Mouse (Mus musculus) limb, embryonic 13.5 days (tissue): ENCODE results near the gene Flrt1. TPM values are rescaled to one million over a fixed set of nuclear protein-coding genes. Genes with fewer than 3 reads are reported as not detected.

ENCODE experiments used
- ATAC-seq: fragments of 200-750 bp; cut with Nextera tagmentation; 2 replicates; pipeline ENCODE4 v1.8.0; 2017; ENCODE audit warnings: low read depth, moderate number of reproducible peaks, moderate TSS enrichment; ENCODE audit not compliant: low FRiP score
- H3K27ac ChIP-seq: fragments of 300-500 bp; sonication (generic); 2 replicates; pipeline ENCODE4 v1.5.1; 2015; ENCODE audit warnings: inconsistent platforms, mild to moderate bottlenecking, moderate library complexity
- H3K27me3 ChIP-seq: fragments of 300-500 bp; sonication (generic); 2 replicates; pipeline ENCODE4 v1.6.1; 2015; ENCODE audit warnings: mild to moderate bottlenecking, inconsistent platforms
- H3K36me3 ChIP-seq: fragments of 300-500 bp; sonication (generic); 2 replicates; pipeline ENCODE4 v1.6.1; 2015; ENCODE audit warnings: inconsistent platforms, mild to moderate bottlenecking, moderate library complexity
- H3K4me1 ChIP-seq: fragments of 300-500 bp; sonication (generic); 2 replicates; pipeline ENCODE4 v1.6.1; 2015; ENCODE audit warnings: inconsistent platforms
- H3K4me2 ChIP-seq: fragments of 300-500 bp; sonication (generic); replicated peaks from 2 replicates; pipeline ENCODE4 v1.6.1; 2015; ENCODE audit warnings: inconsistent platforms, mild to moderate bottlenecking, moderate library complexity
- H3K4me3 ChIP-seq: fragments of 300-500 bp; sonication (generic); 2 replicates; pipeline ENCODE4 v1.5.1; 2015; ENCODE audit warnings: moderate library complexity, mild to moderate bottlenecking, inconsistent platforms
- H3K9ac ChIP-seq: fragments of 300-500 bp; sonication (generic); 2 replicates; pipeline ENCODE4 v1.6.1; 2015; ENCODE audit warnings: mild to moderate bottlenecking, inconsistent platforms
- H3K9me3 ChIP-seq: fragments of 300-500 bp; sonication (generic); 2 replicates; pipeline ENCODE4 v1.6.1; 2016; ENCODE audit warnings: inconsistent platforms
- WGBS: fragments of 180-500 bp; shearing (Covaris S2); methylation state at CpG from one replicate; pipeline ENCODE4 v1.1.7; 2015; 5-methylcytosine and 5-hydroxymethylcytosine counted together
- polyA plus RNA-seq: library from polyadenylated mRNA; unstranded; fragments of >200 nt; fragmentation: Nextera tagmentation; extraction: Ambion mirVana; gene quantifications from 2 replicates; pipeline ENCODE4 v1.2.1, GENCODE M21; 2015

Gene Flrt1
- polyA plus RNA-seq, 1 experiment from 2014 or later, result 8.1 TPM

- no peak overlapping the region for H3K27ac ChIP-seq
- ATAC-seq, result no peak
- no peak overlapping the region; the same call in 1 of the 2 replicates for H3K4me2 ChIP-seq
- H3K9me3 ChIP-seq, result no peaks in the 10 kb centered on the region
- WGBS, result 50% methylated on average over 5 of the region's 5 CpGs
- H3K4me1 ChIP-seq, result peaks cover 72% of the 10 kb centered on the region
- H3K4me3 ChIP-seq, result no peak overlapping the region
- H3K36me3 ChIP-seq, result no peaks in the 10 kb centered on the region
- no peak overlapping the region for H3K9ac ChIP-seq
- peaks cover 78% of the 10 kb centered on the region for H3K27me3 ChIP-seq
Measured at GRCm38 (mm10) chr19:7142207-7142915, 36.8 kb upstream of the Flrt1 start.

GRCm38 (mm10) chr19:7140856-7141421 lies 35.4 kb upstream of the Flrt1 start:
- Histone ChIP-seq H3K9me3 (no peaks in the 10 kb centered on the region), H3K4me3 (no peak overlapping the region), H3K4me1 (peaks cover 82% of the 10 kb centered on the region), H3K4me2 (no peak overlapping the region), H3K9ac (no peak overlapping the region; the same call in 1 of the 2 replicates), H3K36me3 (no peaks in the 10 kb centered on the region), H3K27me3 (peaks cover 78% of the 10 kb centered on the region), H3K27ac (no peak overlapping the region)
- no peak for ATAC-seq
- WGBS, result 68% methylated on average over 12 of the region's 12 CpGs

DNA sequence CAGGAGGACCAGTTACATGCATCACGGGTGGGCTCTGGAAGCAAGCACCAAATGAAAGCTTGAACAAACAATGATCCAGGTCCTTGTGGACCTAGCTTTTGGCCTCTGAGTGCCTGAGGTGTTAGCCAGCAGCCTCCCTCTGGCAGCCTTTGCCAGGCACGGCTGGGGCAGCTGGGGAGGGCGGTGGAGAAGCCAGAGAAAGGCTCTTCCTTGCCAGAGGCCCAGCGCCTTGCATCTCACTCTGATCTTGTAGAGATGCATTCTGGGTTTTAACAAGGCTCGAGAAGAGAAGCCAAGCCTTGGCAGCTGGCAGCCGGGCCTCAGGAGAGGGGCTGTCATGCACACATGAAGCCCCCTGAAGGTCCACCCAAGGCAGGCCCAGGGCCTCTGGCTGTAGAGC lies 34.8 kb upstream of the Flrt1 start:
- H3K9me3 ChIP-seq, result no peaks in the 10 kb centered on the region
- H3K4me3 ChIP-seq, result no peak overlapping the region
- ATAC-seq, result no peak
- H3K36me3 ChIP-seq, result no peaks in the 10 kb centered on the region
- H3K9ac ChIP-seq, result no peak overlapping the region; the same call in 1 of the 2 replicates
- peak overlapping the region; percentile 44; the same call in 1 of the 2 replicates for H3K27ac ChIP-seq
- WGBS, result 68% methylated on average over 6 of the region's 6 CpGs
- no peak overlapping the region for H3K4me2 ChIP-seq
- H3K4me1 ChIP-seq, result peaks cover 87% of the 10 kb centered on the region
- H3K27me3 ChIP-seq, result peaks cover 73% of the 10 kb centered on the region

DNA sequence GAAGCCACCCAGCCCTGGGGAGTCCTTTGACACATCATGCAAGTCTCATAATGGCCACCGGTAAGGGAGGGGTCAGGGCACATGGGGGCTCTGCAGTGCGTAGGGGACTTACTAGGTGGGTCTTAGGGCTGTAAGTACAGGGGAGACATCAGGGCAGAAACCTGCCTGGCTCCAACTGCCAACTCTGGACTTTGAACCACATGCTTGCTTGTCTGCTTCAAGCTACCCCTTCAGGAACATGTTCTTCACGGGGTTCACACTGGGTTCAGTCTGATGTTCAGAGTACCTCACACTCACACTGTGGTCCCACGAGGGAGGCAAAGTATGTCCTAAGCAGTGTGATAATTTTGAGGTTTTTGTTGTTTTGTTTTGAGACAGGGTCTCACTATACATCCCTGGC lies 33.8 kb upstream of the Flrt1 start:
- Histone ChIP-seq H3K36me3 (no peaks in the 10 kb centered on the region), H3K4me2 (peak overlapping the region; percentile 55; the same call in 1 of the 2 replicates), H3K9me3 (no peaks in the 10 kb centered on the region), H3K27ac (no peak overlapping the region; the same call in 1 of the 2 replicates), H3K4me1 (peaks cover 98% of the 10 kb centered on the region), H3K4me3 (no peak overlapping the region), H3K27me3 (peaks cover 62% of the 10 kb centered on the region), H3K9ac (no peak overlapping the region)
- no peak for ATAC-seq
- WGBS, result 40% methylated on average over 4 of the region's 4 CpGs

DNA sequence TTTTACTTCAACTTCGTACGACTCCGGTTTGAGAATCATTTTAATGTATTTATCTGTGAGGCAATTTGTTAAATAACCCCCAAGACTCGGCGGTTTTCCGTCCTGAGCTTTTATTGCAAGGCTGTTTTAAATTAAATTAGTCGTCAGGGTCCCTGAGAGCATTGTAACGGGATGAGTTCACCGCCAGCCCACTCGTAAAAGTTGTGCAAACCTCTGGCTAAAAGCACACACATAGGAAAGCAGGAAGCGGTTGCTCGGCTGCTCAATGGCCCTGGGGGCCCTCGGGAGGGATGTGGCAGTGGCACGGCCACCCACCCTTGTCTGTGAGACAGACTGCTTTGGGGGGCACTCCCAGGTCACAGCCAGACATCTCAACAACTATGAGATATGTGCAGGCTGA lies 32.8 kb upstream of the Flrt1 start:
- Histone ChIP-seq H3K9ac (0 out of 2 replicates have a peak overlapping the region, but pooled peaks have one; percentile 25), H3K27me3 (peaks cover 61% of the 10 kb centered on the region), H3K4me1 (peaks cover 98% of the 10 kb centered on the region), H3K27ac (peak overlapping the region; percentile 64; the same call in 1 of the 2 replicates), H3K4me2 (peak overlapping the region; percentile 55), H3K36me3 (no peaks in the 10 kb centered on the region), H3K4me3 (no peak overlapping the region), H3K9me3 (no peaks in the 10 kb centered on the region)
- 10% methylated on average over 14 of the region's 14 CpGs for WGBS
- peak; percentile 22; the same call in 1 of the 2 replicates for ATAC-seq

- no peak overlapping the region for H3K4me3 ChIP-seq
- no peak overlapping the region for H3K9ac ChIP-seq
- 29% methylated on average over 14 of the region's 14 CpGs for WGBS
- H3K27ac ChIP-seq, result peak overlapping the region; percentile 66; the same call in 1 of the 2 replicates
- H3K36me3 ChIP-seq, result no peaks in the 10 kb centered on the region
- H3K9me3 ChIP-seq, result no peaks in the 10 kb centered on the region
- peak overlapping the region; percentile 44; the same call in 1 of the 2 replicates for H3K4me2 ChIP-seq
- ATAC-seq, result no peak
- H3K4me1 ChIP-seq, result peaks cover 96% of the 10 kb centered on the region
- peaks cover 62% of the 10 kb centered on the region for H3K27me3 ChIP-seq
Measured at GRCm38 (mm10) chr19:7136714-7137498, 31.4 kb upstream of the Flrt1 start.

GRCm38 (mm10) chr19:7136016-7136415 lies 30.5 kb upstream of the Flrt1 start:
- H3K4me3 ChIP-seq, result peak overlapping the region; percentile 10; the same call in 1 of the 2 replicates

DNA sequence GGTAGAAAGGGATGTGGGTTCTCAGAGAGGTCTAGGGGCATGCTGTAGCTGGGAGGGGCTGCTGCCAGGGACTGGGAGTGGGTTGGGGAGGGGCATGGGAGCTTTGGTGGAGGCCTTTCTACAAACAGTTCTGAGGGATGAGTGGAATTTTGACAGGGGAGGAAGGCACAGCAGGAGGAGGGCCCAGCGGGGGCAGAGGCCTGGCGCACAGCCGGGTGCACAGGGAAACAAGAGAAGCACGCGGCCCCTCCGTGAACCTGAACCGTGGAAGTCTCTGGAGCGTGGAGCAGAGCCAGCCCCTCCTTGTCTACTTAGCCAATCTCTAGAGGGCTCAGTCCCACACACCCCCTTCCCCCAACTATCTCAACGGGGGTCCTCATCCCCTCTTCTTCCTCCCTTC lies 30.0 kb upstream of the Flrt1 start:
- Histone ChIP-seq H3K9ac (no peak overlapping the region), H3K4me3 (peak overlapping the region; percentile 10; the same call in 1 of the 2 replicates), H3K4me2 (peak overlapping the region; percentile 44), H3K27me3 (peaks cover 64% of the 10 kb centered on the region), H3K9me3 (no peaks in the 10 kb centered on the region), H3K36me3 (no peaks in the 10 kb centered on the region), H3K27ac (peak overlapping the region; percentile 66), H3K4me1 (peaks cover 90% of the 10 kb centered on the region)
- WGBS, result under 1% methylated on average over 9 of the region's 9 CpGs
- ATAC-seq, result peak; percentile 73

More at GRCm38 (mm10) chr19:7136016-7136415, 30.5 kb upstream of the Flrt1 start:
- 7% methylated on average over 9 of the region's 9 CpGs for WGBS
- H3K36me3 ChIP-seq, result no peaks in the 10 kb centered on the region
- H3K4me1 ChIP-seq, result peaks cover 94% of the 10 kb centered on the region
- peaks cover 62% of the 10 kb centered on the region for H3K27me3 ChIP-seq
- H3K4me2 ChIP-seq, result peak overlapping the region; percentile 44
- H3K9me3 ChIP-seq, result no peaks in the 10 kb centered on the region
- peak; percentile 50; the same call in 1 of the 2 replicates for ATAC-seq
- H3K9ac ChIP-seq, result peak overlapping the region; percentile 55
- H3K27ac ChIP-seq, result peak overlapping the region; percentile 66

DNA sequence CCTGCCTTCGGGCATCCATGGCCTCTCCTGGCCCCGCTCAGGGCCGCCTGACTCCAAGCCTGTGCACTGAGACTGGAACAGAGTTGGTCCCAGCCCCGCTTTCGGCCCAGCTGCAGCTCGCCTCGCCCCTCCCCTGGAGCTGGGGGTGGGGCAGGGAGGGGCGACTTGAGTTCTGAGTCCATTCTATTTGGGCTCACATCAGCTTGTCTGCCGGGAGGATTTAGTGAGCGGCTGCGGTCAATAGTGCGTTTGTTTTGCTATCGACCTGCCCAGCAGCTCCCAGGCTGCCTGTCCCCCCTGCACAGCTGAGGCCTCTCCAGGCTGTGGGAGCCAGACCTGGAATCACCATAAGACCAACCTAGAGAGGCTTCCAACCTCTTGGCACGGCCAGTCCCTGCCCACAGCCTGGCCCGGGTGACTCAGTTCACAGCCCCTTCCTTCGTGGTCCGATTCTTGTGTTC lies 29.1 kb upstream of the Flrt1 start:
- Histone ChIP-seq H3K4me3 (no peak overlapping the region), H3K36me3 (no peaks in the 10 kb centered on the region), H3K4me1 (peaks cover 89% of the 10 kb centered on the region), H3K27me3 (peaks cover 61% of the 10 kb centered on the region), H3K27ac (peak overlapping the region; percentile 66; the same call in 1 of the 2 replicates), H3K9ac (no peak overlapping the region), H3K9me3 (no peaks in the 10 kb centered on the region), H3K4me2 (peak overlapping the region; percentile 44)
- WGBS, result 16% methylated on average over 17 of the region's 17 CpGs
- ATAC-seq, result no peak

DNA sequence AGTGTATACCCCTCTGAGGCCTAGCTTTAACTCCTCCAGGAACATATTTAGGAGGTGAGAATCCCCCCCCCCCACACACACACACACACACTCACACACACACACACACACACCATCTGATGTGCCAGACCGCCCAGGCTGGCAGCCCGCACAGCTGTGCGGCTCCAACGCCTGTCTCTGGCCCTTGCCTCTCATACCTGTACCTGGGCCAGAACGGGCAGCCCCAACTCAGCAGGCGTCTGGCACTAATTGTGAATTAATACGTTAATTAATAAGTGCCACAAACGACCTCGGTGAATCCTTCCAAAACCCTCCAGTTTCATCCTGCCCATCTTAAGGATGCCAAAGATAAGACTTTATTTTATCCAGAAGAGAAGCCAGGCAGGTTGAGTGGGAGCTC lies 27.9 kb upstream of the Flrt1 start:
- H3K4me2 ChIP-seq, result no peak overlapping the region
- 69% methylated on average over 9 of the region's 9 CpGs for WGBS
- no peaks in the 10 kb centered on the region for H3K36me3 ChIP-seq
- H3K4me3 ChIP-seq, result no peak overlapping the region
- ATAC-seq, result no peak
- peaks cover 88% of the 10 kb centered on the region for H3K4me1 ChIP-seq
- H3K27ac ChIP-seq, result no peak overlapping the region
- peaks cover 61% of the 10 kb centered on the region for H3K27me3 ChIP-seq
- no peak overlapping the region for H3K9ac ChIP-seq
- no peaks in the 10 kb centered on the region for H3K9me3 ChIP-seq

DNA sequence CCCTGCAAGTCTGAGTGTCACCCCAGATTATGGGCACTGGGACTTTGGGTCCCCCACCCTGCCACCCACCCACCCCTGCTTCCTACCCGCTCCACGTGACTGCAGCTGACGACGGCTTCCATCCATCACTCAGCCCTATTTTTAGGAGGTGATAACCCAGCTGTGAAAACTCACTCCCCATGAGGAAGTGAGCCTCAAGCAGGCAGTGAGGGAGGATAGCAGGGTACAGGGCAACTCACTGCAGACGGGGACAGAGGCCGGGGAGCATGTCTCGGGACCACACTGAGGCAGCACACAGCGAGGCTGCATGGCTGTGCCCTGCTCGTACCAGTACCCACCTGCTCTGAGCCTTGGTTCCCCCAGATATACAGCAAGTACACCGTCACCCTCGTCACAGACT lies 24.8 kb upstream of the Flrt1 start:
- Histone ChIP-seq H3K9ac (no peak overlapping the region), H3K4me2 (no peak overlapping the region), H3K36me3 (no peaks in the 10 kb centered on the region), H3K9me3 (no peaks in the 10 kb centered on the region), H3K27ac (no peak overlapping the region), H3K4me3 (no peak overlapping the region), H3K27me3 (peaks cover 53% of the 10 kb centered on the region), H3K4me1 (peaks cover 57% of the 10 kb centered on the region)
- 54% methylated on average over 11 of the region's 11 CpGs for WGBS
- ATAC-seq, result no peak
